Mouse (Mus musculus): ENCODE results near the gene Sipa1. TPM values are rescaled to one million over a fixed set of nuclear protein-coding genes. Genes with fewer than 3 reads are reported as not detected.

Gene Sipa1
- total RNA-seq, 2 experiments from 2014 or later: 19.3 to 22.4 TPM

- DNase-seq: no peak
- intact Hi-C loops (cut with DNase I; ENCODE audit: low total_unique reads): no loop called here
Measured at GRCm38 (mm10) chr19:5614953-5615352, 48.6 kb downstream of the Sipa1 start.

- DNase-seq: no peak
- intact Hi-C loops (cut with DNase I; ENCODE audit: low total_unique reads): no loop called here
Measured at GRCm38 (mm10) chr19:5612762-5613411, 50.6 kb downstream of the Sipa1 start.

- intact Hi-C loops (cut with DNase I; ENCODE audit: low total_unique reads): no loop called here
- DNase-seq: no peak
Measured at GRCm38 (mm10) chr19:5611973-5612372, 51.5 kb downstream of the Sipa1 start.

GRCm38 (mm10) chr19:5609547-5610404, 53.7 kb downstream of the Sipa1 start, which contains the start of gene Kat5:
TSS of gene Kat5 (minus strand) at chr19:5610237.
- peak; percentile 89 for DNase-seq
- intact Hi-C loops (cut with DNase I; ENCODE audit: low total_unique reads): no loop called here

GRCm38 (mm10) chr19:5609171-5609546, 54.3 kb downstream of the Sipa1 start:
- intact Hi-C loops (cut with DNase I; ENCODE audit: low total_unique reads): no loop called here
- DNase-seq: no peak

GRCm38 (mm10) chr19:5608707-5609106, 54.8 kb downstream of the Sipa1 start:
- no peak for DNase-seq
- intact Hi-C loops (cut with DNase I; ENCODE audit: low total_unique reads): no loop called here

- intact Hi-C loops (cut with DNase I; ENCODE audit: low total_unique reads): no loop called here
Measured at GRCm38 (mm10) chr19:5607705-5608410, 55.6 kb downstream of the Sipa1 start.

GRCm38 (mm10) chr19:5606196-5606595, 57.3 kb downstream of the Sipa1 start:
- DNase-seq: no peak
- intact Hi-C loops (cut with DNase I; ENCODE audit: low total_unique reads): no loop called here

More at GRCm38 (mm10) chr19:5607705-5608410, 55.6 kb downstream of the Sipa1 start:
- no peak for DNase-seq

- no peak for DNase-seq
- intact Hi-C loops (cut with DNase I; ENCODE audit: low total_unique reads): no loop called here
Measured at GRCm38 (mm10) chr19:5605126-5605525, 58.4 kb downstream of the Sipa1 start.

GRCm38 (mm10) chr19:5603664-5604063, 59.8 kb downstream of the Sipa1 start:
- no peak for DNase-seq
- intact Hi-C loops (cut with DNase I; ENCODE audit: low total_unique reads): no loop called here

GRCm38 (mm10) chr19:5601752-5602541, 61.6 kb downstream of the Sipa1 start, which contains the start of gene Rnaseh2c:
TSS of gene Rnaseh2c (plus strand) at chr19:5601873.
- DNase-seq: peak; percentile 74
- intact Hi-C loops (cut with DNase I; ENCODE audit: low total_unique reads): no loop called here

Small RNA genes lying within 50 kb of the gene (microRNA-seq; reads per million reads assigned to microRNA genes)
- 0 to 0.32 reads per million in 2 experiments for gene Mir6987

Other genes starting within 250 kb of the Sipa1 start
- gene Drap1, start 238.7 kb downstream of the Sipa1 start, total RNA-seq (2021): 100 to 1,000 TPM; 550 to 558 TPM
- 10 to 100 TPM; 45.1 to 48.4 TPM for gene AI837181, start 238.6 kb downstream of the Sipa1 start, total RNA-seq (2021)
- not detected for gene Fosl1, start 216.2 kb downstream of the Sipa1 start, total RNA-seq (2021)
- gene Ccdc85b, start 205.8 kb downstream of the Sipa1 start, total RNA-seq (2021): 1 to 10 TPM; 6.4 to 7.2 TPM
- gene Fibp, start 203.1 kb downstream of the Sipa1 start, total RNA-seq (2021): 10 to 100 TPM; 42.0 to 44.8 TPM
- not detected for gene Ctsw, start 195.2 kb downstream of the Sipa1 start, total RNA-seq (2021)
- gene Efemp2, start 189.8 kb downstream of the Sipa1 start, total RNA-seq (2021): 10 to 100 TPM; 14.8 to 21.3 TPM
- gene Mus81, start 175.3 kb downstream of the Sipa1 start, total RNA-seq (2021): 10 to 100 TPM; 23.5 to 27.0 TPM
- 100 to 1,000 TPM; 172 to 240 TPM for gene Cfl1, start 173.3 kb downstream of the Sipa1 start, total RNA-seq (2021)
- gene 1700020D05Rik, start 159.9 kb downstream of the Sipa1 start, total RNA-seq (2021): under 1 TPM; 0.41 to 0.82 TPM
- gene Snx32, start 153.2 kb downstream of the Sipa1 start, total RNA-seq (2021): 1 to 10 TPM; 5.7 to 6.5 TPM
- gene Ovol1, start 103.1 kb downstream of the Sipa1 start, total RNA-seq (2021): not detected
- gene Ap5b1, start 95.7 kb downstream of the Sipa1 start, total RNA-seq (2021): 1 to 10 TPM; 1.8 to 2.4 TPM
- gene Rnaseh2c, start 61.8 kb downstream of the Sipa1 start, total RNA-seq (2021): 10 to 100 TPM; 39.1 to 46.1 TPM
- gene Kat5, start 53.5 kb downstream of the Sipa1 start, total RNA-seq (2021): 10 to 100 TPM; 22.0 to 25.9 TPM
- 10 to 100 TPM; 17.1 to 21.9 TPM for gene Rela, start 26.2 kb downstream of the Sipa1 start, total RNA-seq (2021)
- 10 to 100 TPM; 16.7 TPM for gene Map3k11, start 25.0 kb upstream of the Sipa1 start, total RNA-seq (2021)
- 10 to 100 TPM; 15.3 to 17.6 TPM for gene Pcnx3, start 25.2 kb upstream of the Sipa1 start, total RNA-seq (2021)
- gene Kcnk7, start 40.7 kb upstream of the Sipa1 start, total RNA-seq (2021): not detected
- 100 to 1,000 TPM; 246 to 269 TPM for gene Ehbp1l1, start 62.6 kb upstream of the Sipa1 start, total RNA-seq (2021)
- gene Fam89b, start 65.9 kb upstream of the Sipa1 start, total RNA-seq (2021): 10 to 100 TPM; 29.6 to 32.9 TPM
- gene Ltbp3, start 77.2 kb upstream of the Sipa1 start, total RNA-seq (2021): 10 to 100 TPM; 57.0 to 66.4 TPM
- gene Scyl1, start 107.7 kb upstream of the Sipa1 start, total RNA-seq (2021): 10 to 100 TPM; 56.8 to 64.9 TPM
- gene Frmd8, start 211.6 kb upstream of the Sipa1 start, total RNA-seq (2021): 1 to 10 TPM; 7.1 to 7.7 TPM
- 1 to 10 TPM; 2.1 to 2.3 TPM for gene Slc25a45, start 214.1 kb upstream of the Sipa1 start, total RNA-seq (2021)
- gene Tigd3, start 230.4 kb upstream of the Sipa1 start, total RNA-seq (2021): under 1 TPM; 0.42 to 0.66 TPM
- 10 to 100 TPM; 71.9 to 78.2 TPM for gene Dpf2, start 249.3 kb upstream of the Sipa1 start, total RNA-seq (2021)

Data from gastrocnemius, postnatal 14 days (tissue).